Mouse (Mus musculus) testis, postnatal 10 days (tissue): ENCODE data around the gene Gm10282.

Experiments
- DNase-seq: peaks from one replicate; pipeline ENCODE4 v3.0.0; 2021; ENCODE audit warnings: low spot score

Gm10282 gene

GRCm38 (mm10) chr8:72305210-72305905 lies at the start of gene Gm10282:
Gm10282 (minus strand) TSS chr8:72305260.
- no peak for DNase-seq

GRCm38 (mm10) chr8:72354272-72354671 lies 49.2 kb upstream of the Gm10282 start:
- no peak for DNase-seq

GRCm38 (mm10) chr8:72353700-72354045 lies 48.6 kb upstream of the Gm10282 start:
- no peak for DNase-seq

- DNase-seq, result no peak
Observed at GRCm38 (mm10) chr8:72352951-72353699, 48.1 kb upstream of the Gm10282 start.

GRCm38 (mm10) chr8:72351405-72352005 lies 46.4 kb upstream of the Gm10282 start:
- DNase-seq, result no peak

GRCm38 (mm10) chr8:72350727-72351126 lies 45.7 kb upstream of the Gm10282 start:
- no peak for DNase-seq

- no peak for DNase-seq
Observed at GRCm38 (mm10) chr8:72349838-72350237, 44.8 kb upstream of the Gm10282 start.

- no peak for DNase-seq
Observed at GRCm38 (mm10) chr8:72348956-72349355, 43.9 kb upstream of the Gm10282 start.

- DNase-seq, result no peak
Observed at GRCm38 (mm10) chr8:72348114-72348513, 43.1 kb upstream of the Gm10282 start.

- no peak for DNase-seq
Observed at GRCm38 (mm10) chr8:72347553-72347952, 42.5 kb upstream of the Gm10282 start.

GRCm38 (mm10) chr8:72343725-72344124 lies 38.7 kb upstream of the Gm10282 start:
- no peak for DNase-seq

GRCm38 (mm10) chr8:72342556-72343300 lies 37.7 kb upstream of the Gm10282 start:
- no peak for DNase-seq

GRCm38 (mm10) chr8:72337034-72337433 lies 32.0 kb upstream of the Gm10282 start:
- no peak for DNase-seq

- DNase-seq, result no peak
Observed at GRCm38 (mm10) chr8:72336273-72336672, 31.2 kb upstream of the Gm10282 start.

- DNase-seq, result no peak
Observed at GRCm38 (mm10) chr8:72334144-72334641, 29.1 kb upstream of the Gm10282 start.

GRCm38 (mm10) chr8:72333429-72334143 lies 28.5 kb upstream of the Gm10282 start:
- no peak for DNase-seq

GRCm38 (mm10) chr8:72331631-72332030 lies 26.6 kb upstream of the Gm10282 start:
- no peak for DNase-seq

- DNase-seq, result no peak
Observed at GRCm38 (mm10) chr8:72330806-72331516, 25.9 kb upstream of the Gm10282 start.

GRCm38 (mm10) chr8:72329116-72329515 lies 24.1 kb upstream of the Gm10282 start:
- no peak for DNase-seq

GRCm38 (mm10) chr8:72324708-72325107 lies 19.6 kb upstream of the Gm10282 start:
- no peak for DNase-seq
